Mouse (Mus musculus) heart, embryonic 12.5 days (tissue): ENCODE measurements around the gene Ccdc40. TPM values are rescaled to one million over a fixed set of nuclear protein-coding genes. Genes with fewer than 3 reads are reported as not detected.
A peak's percentile ranks its signal among the peaks of the same experiment; 100 is the strongest.

Experiments used
- ATAC-seq: fragments of 200-750 bp; cut with Nextera tagmentation; 2 replicates; pipeline ENCODE4 v1.8.0; 2017; ENCODE audit warnings: moderate TSS enrichment, moderate library complexity; ENCODE audit not compliant: insufficient number of reproducible peaks, low FRiP score
- H3K27ac ChIP-seq: fragments of 300-500 bp; sonication (generic); 2 replicates; pipeline ENCODE4 v1.5.1; 2016; ENCODE audit warnings: mild to moderate bottlenecking, moderate library complexity; ENCODE audit not compliant: poor library complexity, severe bottlenecking
- H3K27me3 ChIP-seq: fragments of 300-500 bp; sonication (generic); replicated peaks from 2 replicates; pipeline ENCODE4 v1.6.1; 2016; ENCODE audit warnings: mild to moderate bottlenecking, moderate library complexity
- H3K36me3 ChIP-seq: fragments of 300-500 bp; sonication (generic); 2 replicates; pipeline ENCODE4 v1.6.1; 2016; ENCODE audit warnings: mild to moderate bottlenecking, moderate library complexity
- H3K4me1 ChIP-seq: fragments of 300-500 bp; sonication (generic); replicated peaks from 2 replicates; pipeline ENCODE4 v1.6.1; 2016; ENCODE audit warnings: mild to moderate bottlenecking
- H3K4me2 ChIP-seq: fragments of 300-500 bp; sonication (generic); 2 replicates; pipeline ENCODE4 v1.6.1; 2016; ENCODE audit warnings: mild to moderate bottlenecking, moderate library complexity
- H3K4me3 ChIP-seq: fragments of 300-500 bp; sonication (generic); 2 replicates; pipeline ENCODE4 v1.5.1; 2016; ENCODE audit warnings: mild to moderate bottlenecking
- H3K9ac ChIP-seq: fragments of 300-500 bp; sonication (generic); 2 replicates; pipeline ENCODE4 v1.6.1; 2016; ENCODE audit warnings: mild to moderate bottlenecking, moderate library complexity
- H3K9me3 ChIP-seq: fragments of 300-500 bp; sonication (generic); replicated peaks from 2 replicates; pipeline ENCODE4 v1.6.1; 2016; ENCODE audit warnings: mild to moderate bottlenecking, moderate library complexity
- WGBS: fragments of 180-500 bp; shearing (Covaris S2); methylation state at CpG from one replicate; pipeline ENCODE4 v1.1.7; 2016; 5-methylcytosine and 5-hydroxymethylcytosine counted together
- polyA plus RNA-seq: library from polyadenylated mRNA; unstranded; fragments of >200 nt; fragmentation: Nextera tagmentation; extraction: Ambion mirVana; gene quantifications from 2 replicates; pipeline ENCODE4 v1.2.1, GENCODE M21; 2016

Gene Ccdc40
- polyA plus RNA-seq, 1 experiment from 2014 or later = 3.1 TPM

- H3K27ac ChIP-seq = no peak overlapping the region
- no peaks in the 10 kb centered on the region for H3K9me3 ChIP-seq
- no peaks in the 10 kb centered on the region for H3K36me3 ChIP-seq
- H3K4me2 ChIP-seq = no peak overlapping the region
- WGBS = 79% methylated on average over 20 of the region's 20 CpGs
- ATAC-seq = no peak
- H3K4me3 ChIP-seq = no peak overlapping the region
- no peak overlapping the region for H3K9ac ChIP-seq
- no peaks in the 10 kb centered on the region for H3K27me3 ChIP-seq
- peaks cover 46% of the 10 kb centered on the region for H3K4me1 ChIP-seq
Measured at GRCm38 (mm10) chr11:119223124-119223890, 5.1 kb upstream of the Ccdc40 start.

GRCm38 (mm10) chr11:119224926-119225325 lies 3.4 kb upstream of the Ccdc40 start:
- peaks cover 43% of the 10 kb centered on the region for H3K4me1 ChIP-seq
- no peak overlapping the region for H3K4me2 ChIP-seq
- ATAC-seq = no peak
- H3K27me3 ChIP-seq = no peaks in the 10 kb centered on the region
- H3K36me3 ChIP-seq = no peaks in the 10 kb centered on the region
- no peak overlapping the region for H3K9ac ChIP-seq
- 91% methylated on average over 6 of the region's 6 CpGs for WGBS
- H3K27ac ChIP-seq = no peak overlapping the region
- no peak overlapping the region for H3K4me3 ChIP-seq
- no peaks in the 10 kb centered on the region for H3K9me3 ChIP-seq

- no peaks in the 10 kb centered on the region for H3K36me3 ChIP-seq
- no peak for ATAC-seq
- H3K27ac ChIP-seq = no peak overlapping the region
- WGBS = 82% methylated on average over 9 of the region's 9 CpGs
- H3K4me2 ChIP-seq = no peak overlapping the region
- no peaks in the 10 kb centered on the region for H3K27me3 ChIP-seq
- no peak overlapping the region for H3K9ac ChIP-seq
- H3K4me1 ChIP-seq = peaks cover 36% of the 10 kb centered on the region
- H3K9me3 ChIP-seq = no peaks in the 10 kb centered on the region
- H3K4me3 ChIP-seq = no peak overlapping the region
Measured at GRCm38 (mm10) chr11:119225634-119226033, 2.7 kb upstream of the Ccdc40 start.

GRCm38 (mm10) chr11:119227591-119227990 lies 781 bp upstream of the Ccdc40 start:
- H3K4me3 ChIP-seq = peak overlapping the region; percentile 80
- peak overlapping the region; percentile 97 for H3K4me2 ChIP-seq
- H3K27me3 ChIP-seq = no peaks in the 10 kb centered on the region
- 1% methylated on average over 12 of the region's 12 CpGs for WGBS
- H3K4me1 ChIP-seq = peaks cover 23% of the 10 kb centered on the region
- H3K9me3 ChIP-seq = no peaks in the 10 kb centered on the region
- peak overlapping the region; percentile 22; the same call in 1 of the 2 replicates for H3K27ac ChIP-seq
- peak overlapping the region; percentile 89 for H3K9ac ChIP-seq
- H3K36me3 ChIP-seq = no peaks in the 10 kb centered on the region
- ATAC-seq = no peak

- Histone ChIP-seq H3K27me3 (no peaks in the 10 kb centered on the region), H3K4me3 (peak overlapping the region; percentile 80), H3K27ac (no peak overlapping the region), H3K4me2 (peak overlapping the region; percentile 97), H3K9ac (peak overlapping the region; percentile 89; the same call in 1 of the 2 replicates), H3K4me1 (peaks cover 23% of the 10 kb centered on the region), H3K36me3 (no peaks in the 10 kb centered on the region), H3K9me3 (no peaks in the 10 kb centered on the region)
- ATAC-seq = peak; percentile 72
- 3% methylated on average over 34 of the region's 34 CpGs for WGBS
Measured at GRCm38 (mm10) chr11:119228846-119229626, 664 bp downstream of the Ccdc40 start.

GRCm38 (mm10) chr11:119234770-119235169 lies 6.4 kb downstream of the Ccdc40 start:
- no peak overlapping the region for H3K4me3 ChIP-seq
- H3K27ac ChIP-seq = no peak overlapping the region
- no peaks in the 10 kb centered on the region for H3K36me3 ChIP-seq
- no peak for ATAC-seq
- H3K4me2 ChIP-seq = no peak overlapping the region
- no peak overlapping the region for H3K9ac ChIP-seq
- WGBS = 89% methylated on average over 10 of the region's 10 CpGs
- no peaks in the 10 kb centered on the region for H3K27me3 ChIP-seq
- peaks cover 5% of the 10 kb centered on the region; the same call in 1 of the 2 replicates for H3K4me1 ChIP-seq
- H3K9me3 ChIP-seq = peaks cover 7% of the 10 kb centered on the region; the same call in 1 of the 2 replicates

- Histone ChIP-seq H3K4me1 (peaks cover 5% of the 10 kb centered on the region; the same call in 1 of the 2 replicates), H3K9me3 (peaks cover 7% of the 10 kb centered on the region; the same call in 1 of the 2 replicates), H3K4me3 (no peak overlapping the region), H3K27me3 (no peaks in the 10 kb centered on the region), H3K27ac (no peak overlapping the region), H3K9ac (no peak overlapping the region), H3K36me3 (no peaks in the 10 kb centered on the region), H3K4me2 (no peak overlapping the region)
- no peak for ATAC-seq
- WGBS = 80% methylated on average over 4 of the region's 4 CpGs
Measured at GRCm38 (mm10) chr11:119235596-119235995, 7.2 kb downstream of the Ccdc40 start.

GRCm38 (mm10) chr11:119236354-119236753 lies 8.0 kb downstream of the Ccdc40 start:
- no peak for ATAC-seq
- Histone ChIP-seq H3K9ac (no peak overlapping the region), H3K36me3 (no peaks in the 10 kb centered on the region), H3K4me2 (no peak overlapping the region), H3K9me3 (peaks cover 7% of the 10 kb centered on the region; the same call in 1 of the 2 replicates), H3K4me3 (no peak overlapping the region), H3K27me3 (no peaks in the 10 kb centered on the region), H3K27ac (no peak overlapping the region), H3K4me1 (peaks cover 5% of the 10 kb centered on the region; the same call in 1 of the 2 replicates)
- 27% methylated on average over 8 of the region's 8 CpGs for WGBS

GRCm38 (mm10) chr11:119237007-119237406 lies 8.6 kb downstream of the Ccdc40 start:
- no peak overlapping the region for H3K27ac ChIP-seq
- 43% methylated on average over 3 of the region's 3 CpGs for WGBS
- H3K27me3 ChIP-seq = no peaks in the 10 kb centered on the region
- H3K36me3 ChIP-seq = no peaks in the 10 kb centered on the region
- no peak overlapping the region for H3K9ac ChIP-seq
- no peak for ATAC-seq
- no peak overlapping the region for H3K4me3 ChIP-seq
- peaks cover 5% of the 10 kb centered on the region; the same call in 1 of the 2 replicates for H3K4me1 ChIP-seq
- peaks cover 7% of the 10 kb centered on the region; the same call in 1 of the 2 replicates for H3K9me3 ChIP-seq
- no peak overlapping the region for H3K4me2 ChIP-seq

GRCm38 (mm10) chr11:119237568-119238304 lies 9.4 kb downstream of the Ccdc40 start:
- peaks cover 5% of the 10 kb centered on the region; the same call in 1 of the 2 replicates for H3K4me1 ChIP-seq
- peak overlapping the region; percentile 38 for H3K9ac ChIP-seq
- no peaks in the 10 kb centered on the region for H3K27me3 ChIP-seq
- H3K9me3 ChIP-seq = peaks cover 7% of the 10 kb centered on the region; the same call in 1 of the 2 replicates
- peak overlapping the region; percentile 69 for H3K4me2 ChIP-seq
- WGBS = 26% methylated on average over 20 of the region's 20 CpGs
- peak overlapping the region; percentile 31 for H3K4me3 ChIP-seq
- ATAC-seq = peak; percentile 63
- H3K27ac ChIP-seq = no peak overlapping the region
- H3K36me3 ChIP-seq = no peaks in the 10 kb centered on the region
